Mouse (Mus musculus) embryonic fibroblast, embryonic 13.5 days (primary cell): Measurements from ENCODE around the gene Elf2. TPM values are rescaled to one million over a fixed set of nuclear protein-coding genes. Genes with fewer than 3 reads are reported as not detected.

Source experiments
- H3K27ac ChIP-seq: 2 replicates; pipeline ENCODE4 v1.5.1; 2012; ENCODE audit warnings: low read length, control low read depth, inconsistent platforms; ENCODE audit not compliant: insufficient read depth
- H3K4me1 ChIP-seq: 2 replicates; pipeline ENCODE4 v1.6.1; 2011; ENCODE audit warnings: low read length; ENCODE audit not compliant: control insufficient read depth, insufficient read depth
- H3K4me3 ChIP-seq: 2 replicates; pipeline ENCODE4 v1.5.1; 2011; ENCODE audit warnings: mild to moderate bottlenecking, control low read depth, low read length; ENCODE audit not compliant: insufficient read depth
- CTCF ChIP-seq: IDR thresholded peaks from 2 replicates; pipeline ENCODE4 v1.5.1; 2011; ENCODE audit warnings: mild to moderate bottlenecking, control low read depth, low read length, moderate library complexity, borderline replicate concordance; ENCODE audit not compliant: insufficient read depth
- POLR2A ChIP-seq: IDR thresholded peaks from 2 replicates; pipeline ENCODE4 v1.6.1; 2011; ENCODE audit warnings: low read depth, mild to moderate bottlenecking, control low read depth, low read length, moderate library complexity
- polyA plus RNA-seq: library from polyadenylated mRNA; stranded (reverse); fragments of >200 nt; gene quantifications from 2 replicates; pipeline ENCODE4 v1.2.4, GENCODE M21; 2011; ENCODE audit warnings: low read depth; ENCODE audit not compliant: missing spikeins, insufficient read length

Elf2 gene
- polyA plus RNA-seq, 1 experiment: 53.4 TPM

DNA sequence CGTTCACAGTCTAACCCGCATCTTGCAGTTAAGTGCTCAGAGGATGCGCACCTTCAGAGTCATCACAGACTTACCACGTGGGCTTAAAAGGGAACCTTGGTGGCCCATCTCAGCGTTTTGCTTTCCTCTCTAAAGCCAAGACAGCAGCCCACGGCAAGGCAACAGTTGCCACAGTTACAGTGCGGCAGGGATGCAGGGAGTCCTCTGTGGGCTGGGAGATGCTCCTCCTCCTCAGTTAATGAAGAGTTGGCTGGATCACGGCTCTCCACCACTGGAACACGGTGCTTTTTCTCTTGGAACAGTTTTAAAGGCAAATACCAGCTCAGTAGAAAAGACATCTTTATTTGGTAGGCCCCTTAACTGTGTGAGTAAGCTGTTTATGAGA lies 111.7 kb downstream of the Elf2 start:
- H3K27ac ChIP-seq: no peak overlapping the region
- TF ChIP-seq CTCF: no peak

DNA sequence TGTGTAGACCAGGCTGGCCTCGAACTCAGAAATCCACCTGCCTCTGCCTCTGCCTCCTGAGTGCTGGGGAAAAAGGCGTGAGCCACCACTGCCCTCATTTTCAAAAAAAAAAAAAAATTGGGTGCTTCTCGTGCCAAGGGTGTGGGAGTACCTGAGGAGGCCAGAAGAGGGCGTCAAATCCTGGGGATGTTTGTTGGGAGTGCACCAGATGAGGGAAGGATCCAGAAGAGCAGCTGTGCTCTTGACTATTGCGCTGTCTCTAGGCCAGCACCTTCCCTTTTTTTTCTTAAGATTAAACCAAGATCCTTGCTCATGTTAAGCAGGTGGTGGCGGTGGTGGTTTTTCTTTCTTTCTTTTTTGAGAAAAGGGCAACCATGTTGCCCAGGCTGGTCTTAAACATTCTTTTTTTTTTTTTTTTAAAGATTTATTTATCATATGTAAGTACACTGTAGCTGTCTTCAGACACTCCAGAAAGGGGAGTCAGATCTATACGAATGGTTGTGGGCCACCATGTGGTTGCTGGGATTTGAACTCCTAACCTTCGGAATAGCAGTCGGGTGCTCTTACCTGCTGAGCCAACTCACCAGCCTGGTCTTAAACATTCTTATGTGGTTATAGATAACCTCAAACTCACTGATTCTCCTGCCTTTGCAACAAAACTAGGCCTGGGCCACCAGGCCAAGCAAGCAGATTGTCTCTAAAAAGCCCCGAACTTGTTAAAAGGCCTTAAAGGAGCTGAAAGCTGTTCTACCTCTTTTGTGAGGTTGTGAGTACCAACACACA lies 112.2 kb downstream of the Elf2 start:
- H3K4me3 ChIP-seq: no peak overlapping the region
- H3K4me1 ChIP-seq: peaks cover 11% of the 10 kb centered on the region
- TF ChIP-seq POLR2A (no peak), CTCF (0 out of 2 replicates have a peak, but pooled peaks have one; percentile 21)
- H3K27ac ChIP-seq: no peak overlapping the region

More for the DNA sequence above, 111.7 kb downstream of the Elf2 start:
- peaks cover 11% of the 10 kb centered on the region for H3K4me1 ChIP-seq
- H3K4me3 ChIP-seq: no peak overlapping the region

DNA sequence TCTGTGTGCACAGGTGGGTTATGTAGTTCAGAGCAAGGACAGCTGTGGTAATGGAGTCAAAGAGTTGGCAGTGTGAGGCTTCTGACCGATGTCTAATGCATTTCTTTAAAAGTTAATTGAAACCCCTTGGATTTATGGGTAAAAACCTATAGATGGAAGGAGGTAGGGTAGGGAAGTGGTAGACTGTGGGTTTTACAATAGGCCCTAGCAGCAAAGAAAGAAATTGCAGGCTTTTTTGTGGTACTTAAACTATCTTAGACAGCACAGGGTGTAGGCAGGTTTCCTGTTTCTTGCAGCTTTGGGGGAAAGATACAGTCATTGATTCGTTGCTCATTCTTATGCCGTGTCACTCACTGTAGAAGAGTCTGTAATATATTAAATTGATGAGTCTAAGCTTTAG lies 113.9 kb downstream of the Elf2 start:
- H3K4me3 ChIP-seq: peak overlapping the region; percentile 69
- TF ChIP-seq CTCF (no peak), POLR2A (no peak)
- H3K4me1 ChIP-seq: peaks cover 11% of the 10 kb centered on the region
- H3K27ac ChIP-seq: no peak overlapping the region

DNA sequence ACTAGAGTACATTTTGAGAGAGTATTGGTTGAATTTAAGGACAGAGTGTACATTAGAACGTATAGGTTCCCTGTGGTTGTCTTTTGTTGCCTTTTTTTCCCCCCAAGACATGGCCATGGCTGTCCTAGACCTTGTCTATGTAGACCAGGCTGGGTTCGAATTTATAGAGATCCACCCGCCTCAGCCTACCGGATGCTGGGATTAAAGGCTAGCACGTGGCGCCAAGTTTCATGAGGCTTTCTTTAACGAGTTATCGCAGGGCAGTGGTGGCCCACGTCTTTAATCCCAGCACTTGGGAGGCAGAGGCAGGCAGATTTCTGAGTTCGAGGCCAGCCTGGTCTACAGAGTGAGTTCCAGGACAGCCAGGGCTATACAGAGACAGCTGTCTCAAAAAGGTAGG lies 114.5 kb downstream of the Elf2 start:
- Histone ChIP-seq H3K4me1 (peaks cover 13% of the 10 kb centered on the region), H3K4me3 (peak overlapping the region; percentile 69), H3K27ac (no peak overlapping the region)
- TF ChIP-seq CTCF: no peak
- no peak for TF ChIP-seq POLR2A

DNA sequence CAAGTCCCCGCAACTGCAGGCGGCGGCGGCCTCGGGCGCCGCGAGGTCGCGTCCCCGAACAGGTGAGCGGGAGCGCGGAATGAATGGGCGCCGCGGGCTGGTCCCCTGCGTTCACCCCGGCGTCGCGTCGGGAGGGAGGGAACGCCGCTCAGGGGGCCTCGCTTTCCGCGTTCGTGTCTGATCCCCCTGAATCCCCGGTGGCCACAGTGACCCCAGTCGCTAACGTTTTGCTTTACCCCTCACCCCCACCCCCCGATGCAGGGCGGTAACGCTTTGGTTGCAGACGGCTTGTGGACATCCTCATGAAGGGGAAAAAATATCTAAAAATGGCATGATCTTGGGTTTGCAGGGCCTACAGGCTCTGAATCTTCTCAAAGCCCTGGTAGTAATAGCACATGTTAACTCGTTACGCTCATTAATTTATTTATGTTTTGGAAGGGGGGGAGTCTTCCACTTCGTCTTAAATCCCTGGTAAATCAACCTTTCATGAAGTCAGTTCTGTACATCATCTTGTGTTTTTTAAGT lies 115.2 kb downstream of the Elf2 start:
- TF ChIP-seq CTCF (no peak), POLR2A (no peak)
- peaks cover 10% of the 10 kb centered on the region for H3K4me1 ChIP-seq
- peak overlapping the region; percentile 87 for H3K4me3 ChIP-seq
- H3K27ac ChIP-seq: peak overlapping the region; percentile 96; the same call in 1 of the 2 replicates

DNA sequence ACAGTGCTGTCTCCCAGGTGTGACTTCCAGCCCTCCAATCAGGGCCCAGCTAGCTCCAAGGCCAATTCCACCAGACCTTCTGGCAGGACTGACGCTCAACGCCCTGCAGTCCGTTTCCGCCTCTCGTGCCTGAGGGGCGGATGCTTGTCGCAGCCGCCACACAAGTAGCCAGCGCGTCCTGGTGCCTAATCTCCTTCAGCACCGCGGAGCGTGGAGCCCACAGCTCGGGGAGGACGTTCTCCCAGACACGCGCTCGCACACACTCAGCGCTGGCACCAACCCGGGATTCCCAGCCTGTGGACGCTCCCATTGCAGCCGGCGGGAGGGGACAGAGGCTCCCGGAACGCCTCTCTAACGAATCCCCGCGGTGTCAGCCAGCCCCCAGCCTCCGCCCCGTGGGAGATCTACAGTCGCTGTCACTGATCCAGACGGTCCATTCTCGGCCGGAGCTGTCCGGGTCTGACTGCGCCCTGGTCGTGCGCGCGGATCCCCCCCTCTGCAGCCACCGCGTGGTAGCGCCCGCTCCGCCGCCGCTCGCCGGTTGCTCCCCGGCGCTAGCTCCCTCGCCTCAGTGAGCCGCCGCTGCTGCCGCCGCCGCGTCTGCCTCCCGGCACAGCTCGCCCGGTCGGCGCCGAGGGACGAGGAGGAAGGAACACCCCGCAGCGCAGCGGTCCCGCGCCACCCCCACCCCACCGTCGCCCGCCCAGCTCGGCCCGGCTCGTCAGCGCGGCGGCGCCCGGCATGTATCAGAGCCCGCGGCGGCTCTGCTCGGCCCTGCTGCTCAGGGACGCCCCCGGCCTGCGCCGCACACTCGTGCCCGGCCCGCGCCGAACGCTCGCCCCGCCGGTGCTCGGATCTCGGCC lies 115.9 kb downstream of the Elf2 start, which contains the start of gene Noct:
TSS of gene Noct (plus strand) at position 85 of the 863 bp plus-strand sequence.
- Histone ChIP-seq H3K4me1 (peaks cover 10% of the 10 kb centered on the region), H3K27ac (peak within 1 kb of the TSS; percentile 96), H3K4me3 (peak within 1 kb of the TSS; percentile 87)
- TF ChIP-seq CTCF: no peak
- TF ChIP-seq POLR2A: peak; percentile 92

DNA sequence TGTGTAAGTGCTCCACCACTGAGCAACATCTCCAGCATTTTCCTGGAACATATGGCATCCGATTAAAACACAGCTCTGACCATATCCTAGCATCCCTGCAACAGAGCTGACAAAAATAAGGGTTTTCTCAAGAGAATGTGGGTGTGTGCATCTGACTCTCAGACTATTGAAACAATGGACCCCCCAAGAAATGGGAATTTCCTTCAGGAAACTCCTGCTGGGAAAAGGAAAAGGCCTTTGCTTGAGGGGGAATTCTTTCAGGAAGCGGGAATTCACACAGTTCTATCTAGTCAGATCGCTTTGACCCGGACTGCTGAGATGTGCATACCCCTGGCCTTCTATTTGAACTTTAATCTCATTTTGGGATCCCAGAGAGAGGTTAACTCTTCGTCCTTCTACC lies 116.9 kb downstream of the Elf2 start:
- peak overlapping the region; percentile 87 for H3K4me3 ChIP-seq
- H3K4me1 ChIP-seq: peaks cover 15% of the 10 kb centered on the region
- TF ChIP-seq CTCF (no peak), POLR2A (no peak)
- H3K27ac ChIP-seq: peak overlapping the region; percentile 96

DNA sequence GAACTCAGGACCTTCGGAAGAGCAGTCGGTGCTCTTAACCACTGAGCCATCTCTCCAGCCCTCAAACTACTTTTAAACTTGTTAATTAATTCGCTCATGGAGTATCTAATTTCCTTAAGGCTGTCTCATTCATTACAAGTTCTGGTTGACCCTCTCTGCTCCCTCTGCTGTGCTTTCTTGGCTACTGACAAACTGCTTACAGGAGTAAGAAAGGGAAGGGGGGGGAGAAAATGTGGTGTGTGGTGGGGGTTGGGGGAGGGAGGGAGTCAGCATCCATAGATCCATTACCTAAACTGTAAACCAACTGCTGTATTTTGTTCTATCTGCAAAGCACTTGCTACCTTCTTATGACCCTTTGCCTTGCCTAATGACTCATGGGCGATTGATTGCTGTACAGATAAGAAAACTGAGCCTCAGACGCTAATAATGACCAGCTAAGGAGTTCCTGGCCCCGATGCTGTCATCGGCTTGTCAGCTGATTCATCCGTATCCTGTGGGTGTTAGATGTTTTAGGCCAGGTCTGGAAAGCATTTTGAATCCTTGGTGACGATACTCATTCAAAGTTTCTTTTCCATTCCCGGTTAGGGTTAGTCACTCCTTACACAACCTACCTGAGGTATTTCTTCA lies 117.5 kb downstream of the Elf2 start:
- no peak for TF ChIP-seq CTCF
- no peak for TF ChIP-seq POLR2A
- no peak overlapping the region for H3K27ac ChIP-seq
- no peak overlapping the region for H3K4me3 ChIP-seq

DNA sequence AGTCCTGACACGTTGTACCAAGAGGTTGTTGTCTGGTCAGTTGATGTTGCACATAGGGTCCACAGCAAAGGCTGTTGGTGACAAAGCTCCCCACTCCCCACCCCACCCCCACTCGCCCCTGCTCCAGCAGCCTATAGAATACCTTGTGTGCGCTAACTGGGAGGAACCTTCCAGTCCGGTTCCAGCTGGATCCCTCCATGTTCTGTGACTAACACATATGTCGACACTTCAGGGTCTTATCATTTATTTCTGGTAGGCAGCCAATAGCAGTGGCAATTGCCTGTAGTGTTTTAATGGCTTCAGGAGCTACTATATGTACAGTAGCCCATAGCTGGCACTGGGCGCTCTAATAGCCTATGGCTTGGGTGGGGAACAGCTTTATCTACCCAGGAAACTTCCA lies 118.2 kb downstream of the Elf2 start:
- Histone ChIP-seq H3K27ac (no peak overlapping the region), H3K4me3 (no peak overlapping the region), H3K4me1 (peaks cover 15% of the 10 kb centered on the region)
- TF ChIP-seq CTCF (no peak), POLR2A (no peak)

More for the DNA sequence above, 117.5 kb downstream of the Elf2 start:
- H3K4me1 ChIP-seq: peaks cover 15% of the 10 kb centered on the region
